Mouse (Mus musculus) midbrain, embryonic 14.5 days (tissue): Measurements from ENCODE around the gene Gm20388. TPM values are rescaled to one million over a fixed set of nuclear protein-coding genes. Genes with fewer than 3 reads are reported as not detected.

Experiments
- ATAC-seq: fragments of 200-750 bp; cut with Nextera tagmentation; 2 replicates; pipeline ENCODE4 v1.8.0; 2017; ENCODE audit warnings: moderate number of reproducible peaks, moderate library complexity; ENCODE audit not compliant: low FRiP score, low TSS enrichment
- DNase-seq: peaks from one replicate; pipeline ENCODE4 v3.0.0-alpha.2; 2015
- H3K27ac ChIP-seq: fragments of 300-500 bp; sonication (generic); replicated peaks from 2 replicates; pipeline ENCODE4 v1.5.1; 2014; ENCODE audit warnings: mild to moderate bottlenecking, low read depth, low read length, moderate library complexity
- H3K27me3 ChIP-seq: fragments of 300-500 bp; sonication (generic); 2 replicates; pipeline ENCODE4 v1.6.1; 2014; ENCODE audit warnings: low read length, control low read depth, mixed read lengths; ENCODE audit not compliant: control insufficient read depth, insufficient read depth
- H3K36me3 ChIP-seq: fragments of 300-500 bp; sonication (generic); 2 replicates; pipeline ENCODE4 v1.6.1; 2014; ENCODE audit warnings: low read length, control low read depth; ENCODE audit not compliant: control insufficient read depth, insufficient read depth
- H3K4me1 ChIP-seq: fragments of 300-500 bp; sonication (generic); 2 replicates; pipeline ENCODE4 v1.6.1; 2014; ENCODE audit warnings: mild to moderate bottlenecking, antibody characterized with exemption, low read length, control low read depth; ENCODE audit not compliant: control insufficient read depth, insufficient read depth
- H3K4me2 ChIP-seq: fragments of 300-500 bp; sonication (generic); 2 replicates; pipeline ENCODE4 v1.6.1; 2014; ENCODE audit warnings: mild to moderate bottlenecking, low read length, moderate library complexity
- H3K4me3 ChIP-seq: fragments of 300-500 bp; sonication (generic); replicated peaks from 2 replicates; pipeline ENCODE4 v1.5.1; 2014; ENCODE audit warnings: low read depth, low read length
- H3K9ac ChIP-seq: fragments of 300-500 bp; sonication (generic); replicated peaks from 2 replicates; pipeline ENCODE4 v1.6.1; 2014; ENCODE audit warnings: mild to moderate bottlenecking, low read length, moderate library complexity
- H3K9me3 ChIP-seq: fragments of 300-500 bp; sonication (generic); 2 replicates; pipeline ENCODE4 v1.6.1; 2016; ENCODE audit warnings: low read length, control low read depth, mixed read lengths; ENCODE audit not compliant: control insufficient read depth
- WGBS: fragments of 180-500 bp; shearing (Covaris S2); extraction: QIAGEN DNeasy Blood & Tissue Kit; methylation state at CpG from one replicate; pipeline ENCODE4 v1.1.7; 2014; 5-methylcytosine and 5-hydroxymethylcytosine counted together
- polyA plus RNA-seq: library from polyadenylated mRNA; unstranded; fragments of >200 nt; fragmentation: Nextera tagmentation; extraction: Ambion mirVana; gene quantifications from 2 replicates; pipeline ENCODE4 v1.2.1, GENCODE M21; 2014

Gm20388 gene
- polyA plus RNA-seq, 1 experiment from 2014 or later: 4.1 TPM

GRCm38 (mm10) chr8:123348237-123348843 lies 3437.7 kb downstream of the Gm20388 start:
- H3K9ac ChIP-seq: no peak overlapping the region
- H3K4me2 ChIP-seq: no peak overlapping the region
- DNase-seq: peak; percentile 56
- 75% methylated on average over 9 of the region's 9 CpGs for WGBS
- peaks cover 31% of the 10 kb centered on the region for H3K36me3 ChIP-seq
- no peak overlapping the region for H3K4me3 ChIP-seq
- no peaks in the 10 kb centered on the region for H3K4me1 ChIP-seq
- no peaks in the 10 kb centered on the region for H3K9me3 ChIP-seq
- H3K27me3 ChIP-seq: no peaks in the 10 kb centered on the region
- no peak overlapping the region for H3K27ac ChIP-seq
- no peak for ATAC-seq

GRCm38 (mm10) chr8:123349073-123349472 lies 3438.4 kb downstream of the Gm20388 start:
- ATAC-seq (no peak), DNase-seq (no peak)
- H3K4me1 ChIP-seq: no peaks in the 10 kb centered on the region
- H3K9ac ChIP-seq: no peak overlapping the region
- WGBS: 71% methylated on average over 4 of the region's 4 CpGs
- no peaks in the 10 kb centered on the region for H3K27me3 ChIP-seq
- peaks cover 34% of the 10 kb centered on the region for H3K36me3 ChIP-seq
- H3K4me2 ChIP-seq: no peak overlapping the region
- no peak overlapping the region for H3K27ac ChIP-seq
- H3K9me3 ChIP-seq: no peaks in the 10 kb centered on the region
- no peak overlapping the region for H3K4me3 ChIP-seq

- ATAC-seq: no peak
- Histone ChIP-seq H3K4me1 (no peaks in the 10 kb centered on the region), H3K4me2 (no peak overlapping the region), H3K9me3 (no peaks in the 10 kb centered on the region), H3K36me3 (peaks cover 44% of the 10 kb centered on the region), H3K27ac (no peak overlapping the region), H3K9ac (no peak overlapping the region), H3K27me3 (no peaks in the 10 kb centered on the region), H3K4me3 (no peak overlapping the region)
- DNase-seq: no peak
- WGBS: 86% methylated on average over 12 of the region's 12 CpGs
Measured at GRCm38 (mm10) chr8:123352118-123352517, 3441.5 kb downstream of the Gm20388 start.

GRCm38 (mm10) chr8:123352786-123353185 lies 3442.1 kb downstream of the Gm20388 start:
- Histone ChIP-seq H3K4me2 (no peak overlapping the region), H3K36me3 (peaks cover 48% of the 10 kb centered on the region), H3K27ac (no peak overlapping the region), H3K9ac (no peak overlapping the region), H3K4me1 (no peaks in the 10 kb centered on the region), H3K27me3 (no peaks in the 10 kb centered on the region), H3K4me3 (no peak overlapping the region), H3K9me3 (no peaks in the 10 kb centered on the region)
- DNase-seq (peak; percentile 69), ATAC-seq (0 out of 2 replicates have a peak, but pooled peaks have one; percentile 34)
- WGBS: 31% methylated on average over 13 of the region's 13 CpGs

- WGBS: 19% methylated on average over 11 of the region's 11 CpGs
Measured at GRCm38 (mm10) chr8:123353216-123353615, 3442.6 kb downstream of the Gm20388 start.

GRCm38 (mm10) chr8:123361082-123361739 lies 3450.6 kb downstream of the Gm20388 start:
- no peaks in the 10 kb centered on the region for H3K4me1 ChIP-seq
- H3K4me2 ChIP-seq: no peak overlapping the region
- H3K27me3 ChIP-seq: no peaks in the 10 kb centered on the region
- WGBS: 35% methylated on average over 12 of the region's 12 CpGs
- H3K4me3 ChIP-seq: no peak overlapping the region
- peak overlapping the region; percentile 57; the same call in 1 of the 2 replicates for H3K27ac ChIP-seq
- H3K9ac ChIP-seq: no peak overlapping the region
- ATAC-seq (peak; percentile 58), DNase-seq (peak; percentile 89)
- H3K9me3 ChIP-seq: no peaks in the 10 kb centered on the region
- peaks cover 88% of the 10 kb centered on the region for H3K36me3 ChIP-seq

More at GRCm38 (mm10) chr8:123353216-123353615, 3442.6 kb downstream of the Gm20388 start:
- Histone ChIP-seq H3K4me2 (no peak overlapping the region), H3K27ac (no peak overlapping the region), H3K4me3 (no peak overlapping the region), H3K36me3 (peaks cover 48% of the 10 kb centered on the region), H3K9me3 (no peaks in the 10 kb centered on the region), H3K4me1 (no peaks in the 10 kb centered on the region), H3K9ac (no peak overlapping the region), H3K27me3 (no peaks in the 10 kb centered on the region)
- ATAC-seq (no peak), DNase-seq (peak; percentile 14)

- H3K4me3 ChIP-seq: peak within 1 kb of the TSS; percentile 85
- H3K9ac ChIP-seq: peak within 1 kb of the TSS; percentile 75
- H3K27ac ChIP-seq: peak within 1 kb of the TSS; percentile 95
- ATAC-seq (peak; percentile 94), DNase-seq (peak; percentile 99)
- peaks cover 30% of the 10 kb centered on the region for H3K36me3 ChIP-seq
- no peaks in the 10 kb centered on the region for H3K9me3 ChIP-seq
- H3K27me3 ChIP-seq: no peaks in the 10 kb centered on the region
- peak within 1 kb of the TSS; percentile 84 for H3K4me2 ChIP-seq
- H3K4me1 ChIP-seq: peaks cover 9% of the 10 kb centered on the region; the same call in 1 of the 2 replicates
- WGBS: under 1% methylated on average over 75 of the region's 75 CpGs
Measured at GRCm38 (mm10) chr8:123373403-123374238, 3463.0 kb downstream of the Gm20388 start, which contains the start of gene Tcf25. Gene Tcf25 (plus strand): TSS chr8:123373753.

GRCm38 (mm10) chr8:123374239-123374578 lies 3463.6 kb downstream of the Gm20388 start:
- H3K4me2 ChIP-seq: peak overlapping the region; percentile 84
- H3K9ac ChIP-seq: peak overlapping the region; percentile 75
- peaks cover 24% of the 10 kb centered on the region for H3K36me3 ChIP-seq
- H3K9me3 ChIP-seq: no peaks in the 10 kb centered on the region
- peaks cover 9% of the 10 kb centered on the region; the same call in 1 of the 2 replicates for H3K4me1 ChIP-seq
- peak; percentile 95 for DNase-seq
- ATAC-seq: peak; percentile 84
- no peaks in the 10 kb centered on the region for H3K27me3 ChIP-seq
- H3K4me3 ChIP-seq: peak overlapping the region; percentile 85
- under 1% methylated on average over 20 of the region's 20 CpGs for WGBS
- H3K27ac ChIP-seq: peak overlapping the region; percentile 95
